Mouse (Mus musculus) ES-E14 (cell line): Measurements from ENCODE around the gene Pdia3.

Experiments used
- ZC3H11A ChIP-seq: IDR thresholded peaks from 2 replicates; pipeline ENCODE4 v1.6.1; 2012; ENCODE audit warnings: low read depth, mild to moderate bottlenecking, inconsistent platforms, low read length, borderline replicate concordance
- ZNF384 ChIP-seq: IDR thresholded peaks from 2 replicates; pipeline ENCODE4 v1.6.1; 2012; ENCODE audit warnings: low read depth, low read length, inconsistent platforms

DNA sequence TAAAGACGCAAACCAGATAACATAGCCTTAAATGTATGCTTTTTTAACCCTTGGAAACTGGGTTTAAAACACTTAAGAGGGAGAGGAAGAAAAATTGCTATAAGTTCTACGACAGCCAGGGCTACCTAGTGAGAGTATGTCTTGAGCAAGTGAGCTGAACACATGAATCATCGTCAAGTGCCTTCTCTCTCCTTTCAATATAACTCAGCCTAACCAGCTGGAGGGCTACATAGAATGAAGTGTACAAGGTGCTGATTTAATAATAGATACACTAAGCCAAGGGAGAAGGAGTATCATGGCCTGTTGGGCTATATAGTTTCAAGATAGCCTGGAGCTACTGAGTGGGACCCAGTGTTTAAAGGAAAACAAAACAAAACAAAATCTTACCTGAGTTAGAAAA is 4.9 kb downstream of the Pdia3 start:
- TF ChIP-seq ZNF384 (no peak), ZC3H11A (no peak)
